Mouse (Mus musculus): Measurements from ENCODE around the gene Scube1.

- no peak for TF ChIP-seq POLR2A (IDR thresholded peaks at IDR 0.05; ENCODE audit: low read depth, low read length)
- no peak for TF ChIP-seq CTCF (IDR thresholded peaks at IDR 0.05; ENCODE audit: borderline replicate concordance, insufficient read depth, low read length)
Measured at GRCm38 (mm10) chr15:83636759-83637158, 88.1 kb downstream of the Scube1 start.

Data from embryonic fibroblast, embryonic 13.5 days (primary cell).